Comparison of ENCODE assay signal across 8 mouse cellular contexts in the genomic region with DNA sequence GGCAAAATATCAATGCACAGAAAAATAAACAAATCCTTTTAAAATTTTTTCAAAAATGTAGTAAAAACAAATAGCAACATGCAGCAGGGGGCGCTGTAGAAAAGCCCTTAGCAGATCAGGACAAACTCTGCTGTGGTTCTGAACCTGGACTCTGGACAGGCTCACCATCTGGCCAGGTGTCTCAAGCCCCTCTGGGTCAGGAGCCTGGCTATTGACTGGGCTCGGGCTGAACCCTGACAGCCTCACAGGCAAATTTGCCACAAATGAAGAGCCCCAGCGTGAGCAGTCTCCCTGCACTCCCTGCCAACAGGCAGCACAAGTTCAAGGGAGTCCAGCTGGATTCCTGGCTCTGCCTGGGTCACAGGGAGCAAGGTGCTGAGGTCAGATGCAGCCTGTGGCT. TPM values are rescaled to one million over a fixed set of nuclear protein-coding genes. Genes with fewer than 3 reads are reported as not detected.
A peak's percentile ranks its signal among the peaks of the same experiment; 100 is the strongest.
DNase-seq lines count a peak whose midpoint lies in the region; ATAC-seq and TF ChIP-seq lines count a peak whose summit lies in the region.

No protein-coding gene starts in this region.

- no peak overlapping the region for H3K27ac ChIP-seq in heart, postnatal 0 days (ENCODE audit: low read depth)
- no peak overlapping the region for H3K27ac ChIP-seq in heart, embryonic 12.5 days (ENCODE audit: poor library complexity, severe bottlenecking)

- no peaks in the 10 kb centered on the region for H3K9me3 ChIP-seq in heart, postnatal 0 days (replicated peaks; ENCODE audit: control insufficient read depth, low read length)
- H3K9me3 ChIP-seq in heart, embryonic 12.5 days (replicated peaks), result no peaks in the 10 kb centered on the region

- H3K4me2 ChIP-seq in heart, postnatal 0 days (ENCODE audit: low read depth, low read length), result no peak overlapping the region
- H3K4me2 ChIP-seq in heart, embryonic 12.5 days, result no peak overlapping the region

- 19% methylated on average over 3 of the region's 3 CpGs for WGBS in heart, postnatal 0 days
- 17% methylated on average over 3 of the region's 3 CpGs for WGBS in heart, embryonic 12.5 days

- TF ChIP-seq CTCF in heart, postnatal 0 days (IDR thresholded peaks at IDR 0.05; ENCODE audit: low read depth), result peak; percentile 59

- no peak overlapping the region for H3K4me3 ChIP-seq in heart, postnatal 0 days (ENCODE audit: low read depth, low read length)
- no peak overlapping the region for H3K4me3 ChIP-seq in heart, embryonic 12.5 days

- DNase-seq in heart, postnatal 0 days (ENCODE audit: low spot score), result no peak
- DNase-seq in urinary bladder, adult 2 months (ENCODE audit: low spot score), result peak; percentile 38
- DNase-seq in urinary bladder, postnatal 10 days (ENCODE audit: low spot score), result no peak
- peak; percentile 64 to 68 for DNase-seq in cerebellum, postnatal 36 days
- peak; percentile 81 to 82 for DNase-seq in kidney, postnatal 4 days
- DNase-seq in retina, postnatal 1 day, result peak; percentile 48
- no peak for DNase-seq in Muller cell, postnatal 12 days (ENCODE audit: inconsistent ontology term)

- TF ChIP-seq EP300 in heart, postnatal 0 days (IDR thresholded peaks at IDR 0.05; ENCODE audit: low read depth), result no peak

- H3K9ac ChIP-seq in heart, postnatal 0 days (replicated peaks; ENCODE audit: low read depth, low read length), result no peak overlapping the region
- H3K9ac ChIP-seq in heart, embryonic 12.5 days, result no peak overlapping the region

- H3K4me1 ChIP-seq in heart, postnatal 0 days (ENCODE audit: control insufficient read depth, insufficient read depth), result no peaks in the 10 kb centered on the region
- H3K4me1 ChIP-seq in heart, embryonic 12.5 days (replicated peaks), result peaks cover 15% of the 10 kb centered on the region

- no peaks in the 10 kb centered on the region for H3K36me3 ChIP-seq in heart, postnatal 0 days (replicated peaks; ENCODE audit: control insufficient read depth, insufficient read depth, low read length)
- no peaks in the 10 kb centered on the region for H3K36me3 ChIP-seq in heart, embryonic 12.5 days

- no peaks in the 10 kb centered on the region for H3K27me3 ChIP-seq in heart, postnatal 0 days (ENCODE audit: control insufficient read depth, insufficient read depth, low read length)
- H3K27me3 ChIP-seq in heart, embryonic 12.5 days (replicated peaks), result peaks cover 1% of the 10 kb centered on the region; the same call in 1 of the 2 replicates

- no peak for ATAC-seq in heart, postnatal 0 days (ENCODE audit: insufficient read depth, low read depth)
- ATAC-seq in heart, embryonic 12.5 days (ENCODE audit: insufficient number of reproducible peaks, low FRiP score), result no peak

RNA-seq across cellular contexts. Expression of gene Anxa4, which starts 20.0 kb away (rescaled TPM):
- 23.7 and 26.7 TPM in 2 replicates for total RNA-seq in heart, postnatal 0 days (2014; rRNA removed; ENCODE audit: low replicate concordance)
- polyA plus RNA-seq in heart, postnatal 0 days (2015; fragmentation: Nextera tagmentation; extraction: Ambion mirVana), result 25.3 and 26.1 TPM in 2 replicates
- 15.3 and 17.6 TPM in 2 replicates for polyA plus RNA-seq in heart, embryonic 12.5 days (2016; fragmentation: Nextera tagmentation; extraction: Ambion mirVana)
- polyA plus RNA-seq in urinary bladder, adult 2 months (2012; rRNA removed), result 134 and 144 TPM in 2 replicates

RNA-seq across cellular contexts. Expression of gene Aak1, which starts 36.0 kb away (rescaled TPM):
- total RNA-seq in heart, postnatal 0 days (2014; rRNA removed; ENCODE audit: low replicate concordance), result 24.9 and 46.7 TPM in 2 replicates
- polyA plus RNA-seq in heart, postnatal 0 days (2015; fragmentation: Nextera tagmentation; extraction: Ambion mirVana), result 9.2 and 10.0 TPM in 2 replicates
- polyA plus RNA-seq in heart, embryonic 12.5 days (2016; fragmentation: Nextera tagmentation; extraction: Ambion mirVana), result 33.5 and 36.2 TPM in 2 replicates
- 21.2 and 21.9 TPM in 2 replicates for polyA plus RNA-seq in urinary bladder, adult 2 months (2012; rRNA removed)

Comparison
In these comparisons a context has a peak if more than half of its experiments do, and no peak if none do; other contexts are left out.
1. DNase-seq: peak in urinary bladder, adult 2 months (single experiment), cerebellum, postnatal 36 days (2 of 2), kidney, postnatal 4 days (2 of 2) and retina, postnatal 1 day (single experiment); none in heart, postnatal 0 days (single experiment), urinary bladder, postnatal 10 days (single experiment) and Muller cell, postnatal 12 days (single experiment).